Mouse (Mus musculus): ENCODE data around the gene Krt80. TPM values are rescaled to one million over a fixed set of nuclear protein-coding genes. Genes with fewer than 3 reads are reported as not detected.

Gene Krt80
- polyA plus RNA-seq, 1 experiment from 2014 or later: 0.11 TPM

DNA sequence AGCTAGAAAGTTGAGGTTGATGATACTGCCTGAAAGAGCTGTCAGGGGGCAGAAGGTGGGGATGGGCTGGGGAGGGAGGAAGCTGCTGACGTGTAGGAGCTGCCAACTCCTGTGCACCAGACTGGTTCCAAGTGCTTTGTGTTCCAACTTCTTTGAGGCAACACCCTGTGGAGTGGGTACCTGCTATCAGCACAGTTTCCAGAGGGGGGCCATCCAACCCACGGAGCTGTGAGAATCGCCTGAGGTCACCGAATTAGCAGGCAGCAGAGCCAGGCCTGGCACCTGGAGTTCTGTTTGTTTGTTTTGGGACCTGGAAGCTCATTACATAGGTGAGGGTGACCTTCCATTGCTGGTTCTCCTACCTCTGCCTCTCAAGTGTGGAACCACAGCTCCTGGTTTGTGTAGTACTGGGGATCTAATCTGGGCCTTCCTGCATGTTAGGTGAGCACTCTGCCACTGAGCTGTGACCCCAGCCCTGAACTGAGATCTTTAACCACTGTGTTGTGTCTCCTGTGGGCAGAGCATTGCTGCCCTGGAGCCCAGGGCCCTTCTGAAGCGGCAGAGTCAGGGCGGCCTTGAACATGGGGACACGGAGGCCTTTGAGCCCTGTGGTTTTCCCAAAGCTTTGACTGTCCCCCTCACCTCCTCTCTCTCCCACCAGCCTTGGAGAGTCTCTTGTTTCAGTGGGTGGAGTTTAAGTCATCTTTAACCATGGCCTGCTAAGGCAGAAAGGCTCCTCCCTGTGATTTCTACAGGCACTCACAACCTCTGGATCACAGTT, 4.9 kb downstream of the Krt80 start:
- Histone ChIP-seq H3K4me1 (no peaks in the 10 kb centered on the region), H3K27me3 (replicated peaks) (peaks cover 17% of the 10 kb centered on the region), H3K36me3 (no peaks in the 10 kb centered on the region), H3K9me3 (replicated peaks) (no peaks in the 10 kb centered on the region), H3K4me3 (no peak overlapping the region), H3K27ac (no peak overlapping the region), H3K4me2 (no peak overlapping the region), H3K9ac (no peak overlapping the region)
- ATAC-seq: no peak
- 59% methylated on average over 7 of the region's 7 CpGs for WGBS (ENCODE audit: insufficient replicate concordance)

DNA sequence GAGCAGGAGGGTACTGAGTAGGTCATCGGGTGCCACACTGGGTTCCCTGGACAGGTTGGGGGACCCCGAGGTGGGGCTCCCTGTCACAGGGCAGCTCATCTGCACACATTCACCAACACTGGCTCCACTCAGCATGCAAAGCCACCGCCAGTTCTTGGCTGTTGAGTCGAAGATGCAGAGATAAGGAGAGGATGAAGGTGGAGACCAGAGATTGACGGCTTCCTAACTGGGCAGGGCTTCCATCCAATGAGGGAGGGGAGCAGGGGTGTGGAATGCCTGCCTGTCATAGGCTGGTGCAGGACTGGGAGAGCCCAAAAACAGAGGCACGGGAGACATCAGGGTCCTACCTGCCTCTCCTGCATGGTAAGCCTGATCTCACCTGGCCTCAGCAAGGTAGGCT, 5.5 kb downstream of the Krt80 start:
- WGBS (ENCODE audit: insufficient replicate concordance): 34% methylated on average over 6 of the region's 6 CpGs
- peaks cover 17% of the 10 kb centered on the region for H3K27me3 ChIP-seq (replicated peaks)
- no peaks in the 10 kb centered on the region for H3K36me3 ChIP-seq
- H3K9me3 ChIP-seq (replicated peaks): no peaks in the 10 kb centered on the region
- H3K4me1 ChIP-seq: no peaks in the 10 kb centered on the region
- no peak overlapping the region for H3K9ac ChIP-seq
- H3K4me3 ChIP-seq: no peak overlapping the region
- no peak overlapping the region for H3K27ac ChIP-seq
- no peak for ATAC-seq
- no peak overlapping the region for H3K4me2 ChIP-seq

DNA sequence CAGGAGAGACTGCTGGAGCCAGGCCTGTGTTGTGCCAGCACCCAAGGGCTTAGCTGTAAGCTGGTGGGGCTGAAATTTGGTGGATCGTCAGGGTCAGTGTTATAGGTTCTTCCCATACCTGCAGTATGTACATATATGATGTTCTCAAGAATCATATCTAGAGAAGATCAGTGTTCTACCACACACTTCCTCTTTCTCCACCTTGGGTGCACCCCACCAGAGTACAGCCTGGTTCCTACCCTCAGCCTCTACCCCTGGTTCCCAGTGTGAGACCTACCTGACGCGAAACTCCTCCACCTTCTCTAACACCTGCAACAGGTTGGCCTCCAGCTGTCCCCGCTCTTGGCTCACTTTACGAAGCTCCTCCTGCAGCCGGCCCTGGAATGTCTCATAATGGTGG, 6.0 kb downstream of the Krt80 start:
- no peaks in the 10 kb centered on the region for H3K4me1 ChIP-seq
- H3K9me3 ChIP-seq (replicated peaks): no peaks in the 10 kb centered on the region
- ATAC-seq: no peak
- H3K9ac ChIP-seq: no peak overlapping the region
- no peaks in the 10 kb centered on the region for H3K36me3 ChIP-seq
- no peak overlapping the region for H3K27ac ChIP-seq
- 57% methylated on average over 6 of the region's 6 CpGs for WGBS (ENCODE audit: insufficient replicate concordance)
- peaks cover 17% of the 10 kb centered on the region for H3K27me3 ChIP-seq (replicated peaks)
- H3K4me3 ChIP-seq: no peak overlapping the region
- no peak overlapping the region for H3K4me2 ChIP-seq

DNA sequence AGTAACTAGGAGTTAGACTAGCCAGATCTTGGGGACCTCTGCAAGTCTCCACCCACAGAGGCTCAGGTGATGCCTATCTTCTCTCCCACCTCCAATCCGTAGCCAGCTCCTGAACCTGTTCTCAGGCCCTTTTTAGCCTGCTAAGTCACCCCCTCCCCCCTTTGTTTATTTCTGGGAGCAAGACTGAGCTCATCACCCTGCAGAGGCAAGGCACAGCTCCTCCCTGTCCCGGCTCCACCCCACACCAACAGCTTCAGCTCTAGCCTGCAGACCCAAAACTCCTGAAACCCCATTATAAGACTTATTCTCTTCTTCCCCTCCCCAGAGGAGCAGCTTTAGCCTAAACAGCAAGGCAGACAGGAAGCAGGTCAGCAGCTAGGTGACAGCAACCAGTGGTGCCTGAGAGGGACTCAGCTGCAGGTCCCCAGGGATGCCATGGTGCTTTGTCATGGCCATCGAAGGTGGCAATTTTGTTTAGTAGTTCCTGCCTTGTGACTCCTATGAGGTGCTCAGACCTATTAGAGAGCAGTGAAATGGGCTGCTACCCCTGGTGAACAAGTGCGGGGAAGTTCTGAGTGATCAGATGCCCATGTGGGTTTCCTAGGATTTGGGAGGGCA, 7.5 kb downstream of the Krt80 start:
- Histone ChIP-seq H3K9ac (no peak overlapping the region), H3K4me3 (no peak overlapping the region), H3K27ac (no peak overlapping the region), H3K4me2 (no peak overlapping the region), H3K4me1 (no peaks in the 10 kb centered on the region), H3K9me3 (replicated peaks) (no peaks in the 10 kb centered on the region), H3K36me3 (no peaks in the 10 kb centered on the region), H3K27me3 (replicated peaks) (peaks cover 17% of the 10 kb centered on the region)
- 42% methylated on average over 4 of the region's 4 CpGs for WGBS (ENCODE audit: insufficient replicate concordance)
- no peak for ATAC-seq

DNA sequence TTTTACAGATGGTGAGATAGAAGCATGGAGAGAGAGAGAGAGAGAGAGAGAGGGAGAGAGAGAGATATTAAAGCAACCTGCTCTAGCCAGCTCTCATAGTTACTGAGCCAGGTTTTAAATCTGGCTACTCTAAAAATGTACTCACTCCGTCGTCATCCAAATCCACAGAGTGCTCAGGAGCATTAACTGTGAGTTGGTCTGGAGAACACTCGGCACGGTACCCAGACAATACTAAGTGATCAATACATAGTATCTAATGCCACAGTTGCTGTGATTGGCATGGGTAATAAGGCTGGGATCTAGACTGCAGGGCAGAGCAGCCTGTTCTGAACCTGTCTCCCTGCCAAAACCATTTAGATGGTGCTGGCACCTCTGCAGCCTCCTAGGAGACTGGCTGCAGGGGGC, 14.6 kb downstream of the Krt80 start:
- peaks cover 5% of the 10 kb centered on the region; the same call in 1 of the 2 replicates for H3K27me3 ChIP-seq (replicated peaks)
- no peaks in the 10 kb centered on the region for H3K9me3 ChIP-seq (replicated peaks)
- no peaks in the 10 kb centered on the region for H3K36me3 ChIP-seq
- ATAC-seq: no peak
- WGBS (ENCODE audit: insufficient replicate concordance): 81% methylated on average over 4 of the region's 4 CpGs
- H3K4me1 ChIP-seq: 0 out of 2 replicates have a peak, but pooled peaks cover 3% of the 10 kb centered on the region
- H3K27ac ChIP-seq: no peak overlapping the region
- no peak overlapping the region for H3K4me2 ChIP-seq
- no peak overlapping the region for H3K4me3 ChIP-seq
- no peak overlapping the region for H3K9ac ChIP-seq

DNA sequence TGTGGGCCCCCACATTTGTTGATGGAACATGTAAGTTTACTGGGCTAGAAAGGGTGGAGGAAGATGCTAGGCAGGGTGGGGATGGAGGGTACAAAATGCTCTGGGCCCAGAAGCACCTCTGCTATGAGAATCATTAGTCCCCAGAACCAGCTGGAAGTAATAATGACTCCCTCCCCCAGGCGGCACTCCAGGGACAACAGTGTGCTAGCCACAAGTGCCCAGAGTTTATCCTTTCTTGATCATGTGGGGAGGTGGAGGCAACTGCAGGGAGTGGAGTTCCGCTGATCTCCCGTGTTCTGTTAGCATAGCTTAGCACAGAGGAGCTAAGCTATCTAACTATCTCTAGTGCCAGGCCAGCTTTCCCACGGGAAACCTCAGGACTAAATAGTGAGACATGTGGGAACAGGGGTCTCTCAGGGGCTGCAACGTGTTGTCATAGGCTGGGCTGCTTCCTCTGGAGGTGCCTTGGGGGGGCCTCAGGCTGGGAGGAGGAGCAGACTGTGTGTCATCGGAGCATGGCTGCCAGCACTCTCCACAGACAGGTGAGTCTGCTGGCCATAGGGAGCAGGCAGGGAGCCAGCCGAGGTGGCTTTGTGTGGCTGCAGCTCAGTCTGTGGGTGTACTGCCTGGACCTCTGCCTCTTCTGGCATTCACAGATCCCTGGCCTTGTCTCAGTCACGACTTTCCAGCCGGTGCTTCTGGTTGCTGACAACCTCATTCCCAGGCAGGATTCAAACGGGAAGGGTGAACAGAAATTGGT, 17.1 kb downstream of the Krt80 start:
- WGBS (ENCODE audit: insufficient replicate concordance): 50% methylated on average over 10 of the region's 10 CpGs
- Histone ChIP-seq H3K9me3 (replicated peaks) (no peaks in the 10 kb centered on the region), H3K4me2 (no peak overlapping the region), H3K4me3 (no peak overlapping the region), H3K36me3 (no peaks in the 10 kb centered on the region), H3K27me3 (replicated peaks) (0 out of 2 replicates have a peak, but pooled peaks cover 5% of the 10 kb centered on the region), H3K27ac (no peak overlapping the region), H3K4me1 (0 out of 2 replicates have a peak, but pooled peaks cover 3% of the 10 kb centered on the region), H3K9ac (no peak overlapping the region)
- no peak for ATAC-seq

DNA sequence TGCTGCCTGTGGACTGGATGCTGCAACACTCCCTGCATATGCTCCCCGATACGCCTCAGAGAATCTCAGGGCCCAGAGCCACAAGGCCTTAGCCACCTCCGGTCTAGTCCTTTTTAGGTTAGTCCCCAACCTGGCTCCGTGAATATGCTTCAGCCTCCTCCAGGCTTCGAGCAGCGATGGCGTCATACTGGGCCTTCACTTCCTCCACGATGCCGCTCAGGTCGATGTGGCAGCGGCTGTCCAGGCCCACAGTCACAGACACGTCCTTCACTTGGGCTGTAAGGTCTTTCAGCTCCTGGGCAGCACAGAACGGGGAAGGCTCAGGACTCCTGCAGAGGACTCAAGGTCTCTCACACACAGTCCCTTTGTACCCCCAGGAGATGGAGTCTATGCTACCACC, 17.9 kb downstream of the Krt80 start:
- no peak overlapping the region for H3K9ac ChIP-seq
- no peak overlapping the region for H3K4me3 ChIP-seq
- H3K36me3 ChIP-seq: no peaks in the 10 kb centered on the region
- WGBS (ENCODE audit: insufficient replicate concordance): 62% methylated on average over 13 of the region's 13 CpGs
- ATAC-seq: no peak
- H3K27ac ChIP-seq: no peak overlapping the region
- H3K27me3 ChIP-seq (replicated peaks): 0 out of 2 replicates have a peak, but pooled peaks cover 5% of the 10 kb centered on the region
- H3K9me3 ChIP-seq (replicated peaks): no peaks in the 10 kb centered on the region
- no peak overlapping the region for H3K4me2 ChIP-seq
- H3K4me1 ChIP-seq: 0 out of 2 replicates have a peak, but pooled peaks cover 3% of the 10 kb centered on the region

DNA sequence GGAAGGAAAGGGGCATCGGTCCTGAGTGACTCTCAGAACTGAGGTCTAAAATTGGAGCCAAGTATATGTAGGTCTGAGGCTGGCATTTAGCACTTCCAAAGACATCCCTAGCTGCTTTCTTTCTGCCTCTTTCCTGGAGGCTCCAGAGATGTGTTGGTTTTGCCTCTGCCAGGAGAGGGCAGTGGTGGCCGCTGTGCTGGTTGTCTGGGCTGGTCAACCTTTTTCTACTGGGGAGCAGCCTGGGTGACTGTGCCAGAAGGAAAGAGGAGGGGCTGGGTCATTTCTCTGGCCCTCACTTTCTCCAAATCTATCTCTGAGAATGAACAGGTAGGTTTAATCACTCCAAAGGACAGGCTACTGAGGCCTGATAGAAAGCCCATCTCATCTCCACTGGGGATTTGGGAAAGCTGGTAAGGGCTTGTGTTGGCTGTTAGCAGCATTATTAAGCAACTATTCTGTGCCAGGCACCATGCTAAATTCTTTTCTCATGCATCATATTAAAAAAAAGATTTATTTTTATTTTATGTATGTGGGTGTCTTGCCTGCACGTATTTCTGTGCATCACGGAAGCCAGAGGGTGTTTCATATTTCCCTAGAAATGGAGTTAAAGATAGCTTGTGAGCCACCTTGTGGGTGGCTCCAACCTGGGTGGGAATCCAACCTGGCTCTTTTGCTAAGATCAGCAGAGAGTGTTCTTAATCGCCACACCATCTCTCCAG, 28.0 kb downstream of the Krt80 start:
- Histone ChIP-seq H3K9me3 (replicated peaks) (no peaks in the 10 kb centered on the region), H3K27me3 (replicated peaks) (peaks cover 2% of the 10 kb centered on the region; the same call in 1 of the 2 replicates), H3K4me2 (no peak overlapping the region), H3K4me1 (0 out of 2 replicates have a peak, but pooled peaks cover 6% of the 10 kb centered on the region), H3K9ac (no peak overlapping the region), H3K36me3 (no peaks in the 10 kb centered on the region), H3K4me3 (no peak overlapping the region), H3K27ac (no peak overlapping the region)
- ATAC-seq: no peak
- WGBS (ENCODE audit: insufficient replicate concordance): 48% methylated on average over 5 of the region's 5 CpGs

DNA sequence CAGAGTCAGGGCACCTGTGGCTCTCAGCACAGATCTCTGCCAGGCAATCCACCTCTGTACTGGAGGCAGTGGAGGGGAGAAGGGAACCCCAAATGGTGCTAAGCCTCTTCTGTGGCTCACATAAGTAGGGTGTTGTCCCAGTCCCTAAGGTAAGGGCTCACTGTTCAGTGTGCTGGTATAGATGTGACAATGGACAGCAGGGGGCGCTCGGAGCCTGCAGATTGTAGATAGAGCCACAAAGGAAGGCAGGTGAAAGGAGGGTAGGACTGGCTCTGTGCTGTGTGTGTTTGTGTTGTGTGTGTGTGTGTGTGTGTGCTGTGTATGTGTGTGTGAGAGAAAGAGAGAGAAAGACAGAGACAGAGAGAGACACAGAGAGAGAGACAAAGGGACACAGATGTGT, 30.4 kb downstream of the Krt80 start:
- peaks cover 16% of the 10 kb centered on the region; the same call in 1 of the 2 replicates for H3K27me3 ChIP-seq (replicated peaks)
- peak; percentile 38; the same call in 1 of the 2 replicates for ATAC-seq
- H3K4me3 ChIP-seq: no peak overlapping the region
- H3K9me3 ChIP-seq (replicated peaks): no peaks in the 10 kb centered on the region
- WGBS (ENCODE audit: insufficient replicate concordance): 0% methylated on average over 2 of the region's 2 CpGs
- no peaks in the 10 kb centered on the region for H3K36me3 ChIP-seq
- H3K9ac ChIP-seq: no peak overlapping the region
- H3K4me1 ChIP-seq: peaks cover 17% of the 10 kb centered on the region; the same call in 1 of the 2 replicates
- no peak overlapping the region for H3K4me2 ChIP-seq
- H3K27ac ChIP-seq: no peak overlapping the region

DNA sequence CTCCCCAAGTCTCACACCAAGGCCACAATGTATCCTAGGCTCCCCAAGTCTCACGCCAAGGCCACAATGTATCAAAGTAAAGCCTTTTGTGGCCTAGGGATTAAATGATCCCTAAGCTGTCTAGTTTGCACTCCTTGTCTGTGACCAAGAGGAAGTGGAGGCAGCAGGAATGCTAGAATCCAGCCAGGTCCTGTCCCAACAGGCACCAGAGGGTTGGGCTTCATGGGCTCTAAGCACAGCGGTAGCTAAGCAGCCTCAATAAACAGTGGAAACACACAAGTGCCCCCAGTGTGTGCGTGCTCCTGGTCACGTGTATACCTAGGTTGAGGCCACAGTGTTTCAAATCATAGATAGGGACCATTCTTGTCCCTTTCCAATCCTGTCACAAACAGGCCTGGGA, 31.6 kb downstream of the Krt80 start:
- Histone ChIP-seq H3K36me3 (no peaks in the 10 kb centered on the region), H3K4me2 (no peak overlapping the region), H3K4me1 (peaks cover 17% of the 10 kb centered on the region; the same call in 1 of the 2 replicates), H3K9me3 (replicated peaks) (no peaks in the 10 kb centered on the region), H3K27ac (no peak overlapping the region), H3K4me3 (no peak overlapping the region), H3K27me3 (replicated peaks) (peaks cover 16% of the 10 kb centered on the region), H3K9ac (no peak overlapping the region)
- 73% methylated on average over 4 of the region's 4 CpGs for WGBS (ENCODE audit: insufficient replicate concordance)
- no peak for ATAC-seq

DNA sequence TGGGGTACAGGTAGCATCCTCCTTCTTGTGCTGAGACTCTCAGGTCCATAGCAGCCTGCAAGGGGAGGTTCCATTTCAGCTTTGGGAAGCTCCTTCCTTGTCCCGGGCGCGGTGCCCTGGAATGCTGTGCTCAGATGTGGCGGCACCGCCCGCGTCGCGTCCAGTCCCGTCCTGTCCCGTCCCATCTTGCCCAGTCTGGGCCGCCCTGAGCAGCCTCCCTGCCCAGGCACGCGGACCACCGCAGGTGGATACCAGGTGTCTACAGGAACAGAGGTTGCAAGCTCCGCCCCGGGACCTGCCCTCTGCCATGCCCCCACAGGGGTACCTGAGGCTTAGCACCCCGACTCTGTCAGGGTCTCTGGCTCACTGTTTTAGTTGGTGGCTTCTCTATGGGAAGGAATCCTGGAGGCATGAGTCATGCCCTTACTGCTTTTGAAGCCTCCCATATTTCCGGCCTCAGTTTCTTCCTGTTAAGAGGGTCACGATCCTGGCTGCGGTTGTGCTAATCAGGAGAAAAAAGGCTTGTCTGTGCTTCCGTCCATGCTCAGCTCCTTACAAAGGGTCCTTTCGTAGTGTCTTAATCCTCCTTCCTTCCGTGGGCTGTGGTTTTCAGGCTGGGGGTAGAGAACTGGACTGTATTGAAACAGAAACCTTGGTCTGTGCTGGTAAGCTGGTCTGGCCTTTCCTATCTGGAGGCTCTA, 33.3 kb downstream of the Krt80 start:
- peak; percentile 40 for ATAC-seq
- peak overlapping the region; percentile 44 for H3K4me2 ChIP-seq
- no peaks in the 10 kb centered on the region for H3K9me3 ChIP-seq (replicated peaks)
- WGBS (ENCODE audit: insufficient replicate concordance): 14% methylated on average over 24 of the region's 24 CpGs
- no peak overlapping the region for H3K9ac ChIP-seq
- H3K4me3 ChIP-seq: no peak overlapping the region
- H3K27ac ChIP-seq: peak overlapping the region; percentile 58; the same call in 1 of the 2 replicates
- H3K36me3 ChIP-seq: no peaks in the 10 kb centered on the region
- H3K4me1 ChIP-seq: peaks cover 17% of the 10 kb centered on the region; the same call in 1 of the 2 replicates
- peaks cover 25% of the 10 kb centered on the region for H3K27me3 ChIP-seq (replicated peaks)
